9 mouse cellular contexts compared by ENCODE assay signal in the genomic region with DNA sequence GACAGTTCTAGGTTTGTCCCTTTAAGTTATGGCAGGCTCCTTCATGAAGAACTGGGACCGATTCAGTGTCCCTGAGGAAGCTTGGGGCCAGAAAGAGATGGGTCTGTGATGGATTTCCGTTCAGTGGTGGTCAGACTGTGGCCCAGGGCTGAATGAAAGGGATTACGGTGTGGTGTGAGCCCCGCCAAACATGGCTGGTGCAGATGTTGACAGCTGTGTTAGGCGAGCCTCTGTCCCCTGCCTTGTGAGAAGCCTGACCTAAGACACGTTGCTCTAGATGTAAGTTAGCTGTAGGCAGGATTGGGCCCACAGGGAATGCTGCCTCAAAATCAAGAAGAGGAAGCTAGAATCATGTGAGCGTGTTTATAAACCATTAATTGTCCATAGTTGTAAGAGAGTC. TPM values are rescaled to one million over a fixed set of nuclear protein-coding genes. Genes with fewer than 3 reads are reported as not detected.
A peak's percentile ranks its signal among the peaks of the same experiment; 100 is the strongest.
DNase-seq lines count a peak whose midpoint lies in the region; ATAC-seq and TF ChIP-seq lines count a peak whose summit lies in the region.
"Had no signal": no experiment of that assay in that cellular context is flagged by ENCODE, and none has a peak within 500 bp of the region (broad histone marks: within the 10 kb centered on the region; RNA-seq: fewer than 3 reads in every experiment).

No protein-coding gene starts in this region.

- TF ChIP-seq POLR2A in bone marrow, adult 2 months (IDR thresholded peaks at IDR 0.05; ENCODE audit: borderline replicate concordance, control insufficient read depth, low read depth, low read length) = no peak

- no peak overlapping the region for H3K9ac ChIP-seq in embryonic facial prominence, embryonic 12.5 days
- peak overlapping the region; percentile 37; the same call in 1 of the 2 replicates for H3K9ac ChIP-seq in liver, postnatal 0 days (replicated peaks)

- WGBS in bone marrow, adult 2 months = 42% methylated on average over 7 of the region's 7 CpGs
- WGBS in embryonic facial prominence, embryonic 12.5 days = 56% methylated on average over 7 of the region's 7 CpGs
- 55% methylated on average over 7 of the region's 7 CpGs for WGBS in liver, postnatal 0 days (ENCODE audit: insufficient replicate concordance)

- no peak for TF ChIP-seq CTCF in left cerebral cortex, adult 2 months (IDR thresholded peaks at IDR 0.05)
- no peak for TF ChIP-seq CTCF in bone marrow, adult 2 months (IDR thresholded peaks at IDR 0.05; ENCODE audit: control insufficient read depth, insufficient read depth, low read length)
- no peak for TF ChIP-seq CTCF in liver, postnatal 0 days (IDR thresholded peaks at IDR 0.05; ENCODE audit: low read depth)

- H3K27ac ChIP-seq in left cerebral cortex, adult 2 months = no peak overlapping the region
- H3K27ac ChIP-seq in bone marrow, adult 2 months (ENCODE audit: control insufficient read depth, insufficient read depth, low read depth, low read length, poor library complexity) = peak overlapping the region; percentile 75
- H3K27ac ChIP-seq in embryonic facial prominence, embryonic 12.5 days = no peak overlapping the region
- H3K27ac ChIP-seq in liver, postnatal 0 days (ENCODE audit: low read depth) = peak overlapping the region; percentile 72; the same call in 1 of the 2 replicates

- DNase-seq in left cerebral cortex, adult 2 months (ENCODE audit: extremely low spot score in 1 of 2, low spot score in 2 of 2) = no peak
- DNase-seq in left cerebral cortex, adult 18-20 months (ENCODE audit: low spot score in 2 of 2) = no peak
- DNase-seq in liver, postnatal 0 days = no peak
- no peak for DNase-seq in embryo, embryonic 9.5 days (ENCODE audit: extremely low spot score)
- DNase-seq in left cerebral cortex, adult 8-10 months (ENCODE audit: low spot score in 2 of 2) = no peak
- DNase-seq: right cerebral cortex, adult 18-20 months had no signal

- peaks cover 1% of the 10 kb centered on the region; the same call in 1 of the 2 replicates for H3K4me1 ChIP-seq in bone marrow, adult 2 months (ENCODE audit: control insufficient read depth, insufficient read depth, low read length)
- 0 out of 2 replicates have a peak, but pooled peaks cover 8% of the 10 kb centered on the region for H3K4me1 ChIP-seq in embryonic facial prominence, embryonic 12.5 days
- peaks cover 5% of the 10 kb centered on the region; the same call in 1 of the 2 replicates for H3K4me1 ChIP-seq in liver, postnatal 0 days (ENCODE audit: insufficient read depth)

- H3K9me3 ChIP-seq in embryonic facial prominence, embryonic 12.5 days = no peaks in the 10 kb centered on the region
- no peaks in the 10 kb centered on the region for H3K9me3 ChIP-seq in liver, postnatal 0 days (ENCODE audit: low read length)

- no peak overlapping the region for H3K4me2 ChIP-seq in embryonic facial prominence, embryonic 12.5 days (replicated peaks)
- H3K4me2 ChIP-seq in liver, postnatal 0 days (ENCODE audit: low read depth, low read length) = peak overlapping the region; percentile 78

- H3K27me3 ChIP-seq in embryonic facial prominence, embryonic 12.5 days = peaks cover 60% of the 10 kb centered on the region
- peaks cover 11% of the 10 kb centered on the region; the same call in 1 of the 2 replicates for H3K27me3 ChIP-seq in liver, postnatal 0 days (ENCODE audit: insufficient read depth, low read length)

- ATAC-seq in embryonic facial prominence, embryonic 12.5 days (ENCODE audit: insufficient number of reproducible peaks, insufficient read depth, low FRiP score, low TSS enrichment) = no peak
- no peak for ATAC-seq in liver, postnatal 0 days
- ATAC-seq: midbrain, embryonic 16.5 days had no signal

- TF ChIP-seq EP300 in liver, postnatal 0 days (IDR thresholded peaks at IDR 0.05; ENCODE audit: low read depth) = no peak

- H3K4me3 ChIP-seq in left cerebral cortex, adult 2 months = peak overlapping the region; percentile 50; the same call in 1 of the 2 replicates
- H3K4me3 ChIP-seq in bone marrow, adult 2 months (replicated peaks; ENCODE audit: control insufficient read depth, low read depth, low read length) = peak overlapping the region; percentile 78
- peak overlapping the region; percentile 44; the same call in 1 of the 2 replicates for H3K4me3 ChIP-seq in embryonic facial prominence, embryonic 12.5 days
- H3K4me3 ChIP-seq in liver, postnatal 0 days (ENCODE audit: low read depth, low read length) = peak overlapping the region; percentile 56

- intact Hi-C loops in left cerebral cortex, adult 2 months (cut with DNase I) = loop anchor here (5.0 kb wide), 1 partner anchor 55 kb away; no protein-coding TSS in a partner anchor

- H3K36me3 ChIP-seq in embryonic facial prominence, embryonic 12.5 days = no peaks in the 10 kb centered on the region
- peaks cover 5% of the 10 kb centered on the region for H3K36me3 ChIP-seq in liver, postnatal 0 days (replicated peaks; ENCODE audit: insufficient read depth, low read length)

RNA-seq across cellular contexts. Expression of a gene that starts 1.0 kb away (rescaled TPM):
- 1 to 10 TPM; 3.7 to 5.5 TPM for total RNA-seq in left cerebral cortex, adult 2 months (2021)
- 1 to 10 TPM; 4.1 to 4.8 TPM for total RNA-seq in left cerebral cortex, adult 18-20 months (2021)
- polyA plus RNA-seq in bone marrow, adult 2 months (2011; ENCODE audit: insufficient read depth, insufficient read length, low replicate concordance, missing spikeins) = 32.8 and 80.9 TPM in 2 replicates
- polyA plus RNA-seq in embryonic facial prominence, embryonic 12.5 days (2016; fragmentation: Nextera tagmentation; extraction: Ambion mirVana) = 4.4 and 4.7 TPM in 2 replicates
- 28.3 and 31.8 TPM in 2 replicates for polyA plus RNA-seq in liver, postnatal 0 days (2015; fragmentation: Nextera tagmentation; extraction: Ambion mirVana)
- total RNA-seq in left cerebral cortex, adult 8-10 months (2022) = 10 to 100 TPM in 2 of 4 experiments, 1 to 10 TPM in 2; 5.1 to 22.2 (median 11.7) TPM

Comparison
In these comparisons a context has a peak if more than half of its experiments do, and no peak if none do; other contexts are left out.
1. H3K27ac ChIP-seq: peak in bone marrow, adult 2 months (single experiment) and liver, postnatal 0 days (single experiment); none in left cerebral cortex, adult 2 months (single experiment) and embryonic facial prominence, embryonic 12.5 days (single experiment).
2. Peak in every context shown above with its lines, with median percentiles within 50 percentile points of each other: H3K4me3 ChIP-seq.